Mouse (Mus musculus) layer of hippocampus, adult 9-11 months (tissue): ENCODE results near the gene Map3k13.
A peak's percentile ranks its signal among the peaks of the same experiment; 100 is the strongest.
"Not testable (repeated sequence)": the region's sequence is repeated elsewhere in the genome, so short reads cannot be mapped to it uniquely, and the experiment has no call there.

Experiments
- DNase-seq: peaks from one replicate; pipeline ENCODE4 v3.0.0; 2022

Gene Map3k13

GRCm38 (mm10) chr16:21793875-21794696 lies at the start of gene Map3k13:
Gene Map3k13 (plus strand): TSS chr16:21794346.
- peak; percentile 96 for DNase-seq

- DNase-seq: no peak
Observed at GRCm38 (mm10) chr16:21758447-21758846, 35.7 kb upstream of the Map3k13 start.

GRCm38 (mm10) chr16:21768255-21768654 lies 25.9 kb upstream of the Map3k13 start:
- no peak for DNase-seq

- no peak for DNase-seq
Observed at GRCm38 (mm10) chr16:21769667-21770066, 24.5 kb upstream of the Map3k13 start.

- no peak for DNase-seq
Observed at GRCm38 (mm10) chr16:21774725-21775124, 19.4 kb upstream of the Map3k13 start.

GRCm38 (mm10) chr16:21778293-21778866 lies 15.8 kb upstream of the Map3k13 start:
- DNase-seq: no peak

- DNase-seq: no peak
Observed at GRCm38 (mm10) chr16:21779149-21779548, 15.0 kb upstream of the Map3k13 start.

- no peak for DNase-seq
Observed at GRCm38 (mm10) chr16:21781277-21781676, 12.9 kb upstream of the Map3k13 start.

GRCm38 (mm10) chr16:21781895-21782294 lies 12.3 kb upstream of the Map3k13 start:
- no peak for DNase-seq

GRCm38 (mm10) chr16:21782807-21783206 lies 11.3 kb upstream of the Map3k13 start:
- no peak for DNase-seq

GRCm38 (mm10) chr16:21785000-21785399 lies 9.1 kb upstream of the Map3k13 start:
- DNase-seq: no peak

GRCm38 (mm10) chr16:21786317-21786716 lies 7.8 kb upstream of the Map3k13 start:
- no peak for DNase-seq

- DNase-seq: peak; percentile 45
Observed at GRCm38 (mm10) chr16:21787516-21788353, 6.4 kb upstream of the Map3k13 start, which contains the start of gene Ehhadh. Gene Ehhadh (minus strand): TSS chr16:21787807.

GRCm38 (mm10) chr16:21788581-21788980 lies 5.6 kb upstream of the Map3k13 start:
- no peak for DNase-seq

- no peak for DNase-seq
Observed at GRCm38 (mm10) chr16:21789180-21789579, 5.0 kb upstream of the Map3k13 start.

GRCm38 (mm10) chr16:21790469-21790868 lies 3.7 kb upstream of the Map3k13 start:
- no peak for DNase-seq

GRCm38 (mm10) chr16:21791779-21792178 lies 2.4 kb upstream of the Map3k13 start:
- DNase-seq: no peak

- not testable (repeated sequence) for DNase-seq
Observed at GRCm38 (mm10) chr16:21793080-21793810, 901 bp upstream of the Map3k13 start.

GRCm38 (mm10) chr16:21794697-21795045 lies 525 bp downstream of the Map3k13 start:
- DNase-seq: no peak

- DNase-seq: no peak
Observed at GRCm38 (mm10) chr16:21795071-21795470, 925 bp downstream of the Map3k13 start.

GRCm38 (mm10) chr16:21804258-21804657 lies 10.1 kb downstream of the Map3k13 start:
- DNase-seq: no peak

GRCm38 (mm10) chr16:21806892-21807291 lies 12.7 kb downstream of the Map3k13 start:
- no peak for DNase-seq

GRCm38 (mm10) chr16:21807786-21808185 lies 13.6 kb downstream of the Map3k13 start:
- not testable (repeated sequence) for DNase-seq
